Mouse (Mus musculus) kidney, adult 2 months (tissue): ENCODE measurements around the gene Gm14401.
"Not testable (repeated sequence)": the region's sequence is repeated elsewhere in the genome, so short reads cannot be mapped to it uniquely, and the experiment has no call there.

Source experiments
- CTCF ChIP-seq: fragments of 200-500 bp; conservative IDR thresholded peaks from 2 replicates; pipeline ENCODE4 v1.5.1; 2011; ENCODE audit warnings: low read depth, mild to moderate bottlenecking, control low read depth, low read length, moderate library complexity, mixed read lengths; ENCODE audit not compliant: insufficient read depth, insufficient read length
- POLR2A ChIP-seq: fragments of 200-500 bp; IDR thresholded peaks from one replicate; pipeline ENCODE4 v1.6.1; 2011; ENCODE audit warnings: low read depth, low read length, control low read depth

- not testable (repeated sequence) for TF ChIP-seq POLR2A, CTCF
Measured at GRCm38 (mm10) chr2:177072807-177073206, 1.3 kb upstream of the Gm14401 start.
